Mouse (Mus musculus): ENCODE data around the gene Decr2. TPM values are rescaled to one million over a fixed set of nuclear protein-coding genes. Genes with fewer than 3 reads are reported as not detected.

The Decr2 gene
- total RNA-seq (2014; rRNA removed) (38.0 and 41.1 TPM in 2 replicates), polyA plus RNA-seq (2015; fragmentation: Nextera tagmentation; extraction: Ambion mirVana) (42.3 and 44.4 TPM in 2 replicates)

- H3K4me1 ChIP-seq (ENCODE audit: insufficient read depth, low read length): no peaks in the 10 kb centered on the region; the same call in 1 of the 2 replicates
- peak within 1 kb of the TSS; percentile 68 for H3K9ac ChIP-seq (replicated peaks; ENCODE audit: low read length, poor library complexity, severe bottlenecking)
- no peaks in the 10 kb centered on the region for H3K36me3 ChIP-seq (ENCODE audit: insufficient read depth, low read length)
- H3K4me2 ChIP-seq (ENCODE audit: low read depth, low read length, poor library complexity, severe bottlenecking): peak within 1 kb of the TSS; percentile 84
- TF ChIP-seq CTCF (IDR thresholded peaks at IDR 0.05): peak; percentile 95
- ATAC-seq (ENCODE audit: low FRiP score): peak; percentile 80
- 2% methylated on average over 32 of the region's 32 CpGs for WGBS
- H3K27me3 ChIP-seq (ENCODE audit: insufficient read depth, low read length): no peaks in the 10 kb centered on the region
- no peaks in the 10 kb centered on the region for H3K9me3 ChIP-seq (ENCODE audit: low read length)
- peak within 1 kb of the TSS; percentile 70 for H3K27ac ChIP-seq (ENCODE audit: low read depth, low read length)
- H3K4me3 ChIP-seq (ENCODE audit: low read depth, low read length): peak within 1 kb of the TSS; percentile 63
- DNase-seq (ENCODE audit: low spot score): peak; percentile 94
Measured at GRCm38 (mm10) chr17:26089905-26090632, at the start of gene Decr2. Gene Decr2, minus strand, starts transcription at chr17:26090337.

DNA sequence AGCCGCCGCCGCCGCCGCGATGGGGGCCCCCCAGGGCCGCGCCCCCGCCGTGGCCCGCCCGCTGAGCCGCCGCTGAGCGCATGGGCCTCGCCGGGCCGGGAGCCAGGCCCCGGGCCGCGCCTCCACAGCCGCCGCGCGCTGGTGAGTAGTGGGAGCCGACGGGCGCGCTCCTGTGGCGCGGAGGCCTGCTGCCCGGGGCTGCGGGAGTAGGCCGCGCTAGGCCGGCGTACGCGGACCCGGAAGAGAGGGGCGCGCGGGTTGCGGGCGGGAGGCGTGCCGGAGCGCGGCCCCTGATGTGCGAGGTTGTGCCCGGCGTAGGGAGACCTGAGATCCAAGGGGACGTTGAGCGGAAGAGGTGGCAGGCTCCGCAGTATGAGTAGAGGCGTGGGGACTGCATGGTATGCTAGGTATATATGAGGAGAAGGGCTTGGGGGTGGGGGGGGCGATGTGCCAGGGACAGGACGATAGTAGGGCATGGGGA lies 48.8 kb upstream of the Decr2 start:
- no peak for TF ChIP-seq CTCF (IDR thresholded peaks at IDR 0.05)
- peak overlapping the region; percentile 91 for H3K9ac ChIP-seq (replicated peaks; ENCODE audit: low read length, poor library complexity, severe bottlenecking)
- WGBS: under 1% methylated on average over 54 of the region's 58 CpGs
- no peaks in the 10 kb centered on the region for H3K9me3 ChIP-seq (ENCODE audit: low read length)
- peak overlapping the region; percentile 80 for H3K4me2 ChIP-seq (ENCODE audit: low read depth, low read length, poor library complexity, severe bottlenecking)
- H3K27me3 ChIP-seq (ENCODE audit: insufficient read depth, low read length): no peaks in the 10 kb centered on the region
- peaks cover 10% of the 10 kb centered on the region; the same call in 1 of the 2 replicates for H3K4me1 ChIP-seq (ENCODE audit: insufficient read depth, low read length)
- DNase-seq (ENCODE audit: low spot score) (peak; percentile 57), ATAC-seq (ENCODE audit: low FRiP score) (peak; percentile 72)
- peak overlapping the region; percentile 89 for H3K27ac ChIP-seq (ENCODE audit: low read depth, low read length)
- peaks cover 6% of the 10 kb centered on the region for H3K36me3 ChIP-seq (ENCODE audit: insufficient read depth, low read length)
- peak overlapping the region; percentile 88 for H3K4me3 ChIP-seq (ENCODE audit: low read depth, low read length)

DNA sequence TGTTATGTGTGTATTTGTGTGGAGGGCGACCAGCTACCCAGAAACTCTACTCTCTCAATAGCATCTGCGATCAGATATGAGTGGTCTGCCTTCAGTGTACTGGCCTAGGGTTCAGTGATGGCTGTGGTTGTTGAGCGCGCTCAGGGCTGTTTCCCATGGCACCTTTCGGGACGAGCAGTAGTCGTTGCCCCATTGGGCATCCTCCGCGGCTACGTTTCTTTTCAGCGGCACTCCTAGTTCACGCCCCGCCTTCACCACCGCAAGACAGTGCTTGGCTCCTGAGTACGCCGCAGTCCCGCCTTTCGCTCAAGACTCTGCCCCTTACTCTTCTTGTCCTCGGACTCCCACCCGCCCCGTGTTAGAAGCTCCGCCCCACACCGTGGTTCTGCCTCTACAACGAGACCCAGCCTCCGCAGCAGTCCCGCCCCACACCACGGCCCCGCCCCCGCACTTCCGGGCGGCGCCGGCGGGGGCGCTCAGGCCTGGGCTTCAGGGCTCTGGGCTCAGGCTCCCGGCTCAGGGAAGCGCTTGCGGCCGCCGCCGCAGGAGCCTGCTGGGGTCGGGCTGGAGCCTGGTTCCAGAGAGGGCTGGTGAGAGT lies 48.2 kb upstream of the Decr2 start, which contains the start of gene Axin1:
Gene Axin1 (plus strand): TSS at position 450 of the 598 bp plus-strand sequence.
- Histone ChIP-seq H3K9me3 (ENCODE audit: low read length) (no peaks in the 10 kb centered on the region), H3K27me3 (ENCODE audit: insufficient read depth, low read length) (no peaks in the 10 kb centered on the region), H3K9ac (replicated peaks; ENCODE audit: low read length, poor library complexity, severe bottlenecking) (peak within 1 kb of the TSS; percentile 91), H3K4me2 (ENCODE audit: low read depth, low read length, poor library complexity, severe bottlenecking) (peak within 1 kb of the TSS; percentile 80), H3K4me1 (ENCODE audit: insufficient read depth, low read length) (peaks cover 10% of the 10 kb centered on the region; the same call in 1 of the 2 replicates), H3K4me3 (ENCODE audit: low read depth, low read length) (peak within 1 kb of the TSS; percentile 88), H3K36me3 (ENCODE audit: insufficient read depth, low read length) (peaks cover 4% of the 10 kb centered on the region), H3K27ac (ENCODE audit: low read depth, low read length) (peak within 1 kb of the TSS; percentile 89)
- ATAC-seq (ENCODE audit: low FRiP score): peak; percentile 96
- peak; percentile 97 for DNase-seq (ENCODE audit: low spot score)
- 1% methylated on average over 39 of the region's 42 CpGs for WGBS
- peak; percentile 72 for TF ChIP-seq CTCF (IDR thresholded peaks at IDR 0.05)

- peak overlapping the region; percentile 80 for H3K4me2 ChIP-seq (ENCODE audit: low read depth, low read length, poor library complexity, severe bottlenecking)
- no peaks in the 10 kb centered on the region for H3K27me3 ChIP-seq (ENCODE audit: insufficient read depth, low read length)
- 76% methylated on average over 2 of the region's 2 CpGs for WGBS
- H3K36me3 ChIP-seq (ENCODE audit: insufficient read depth, low read length): no peaks in the 10 kb centered on the region; the same call in 1 of the 2 replicates
- TF ChIP-seq CTCF (IDR thresholded peaks at IDR 0.05): no peak
- peak overlapping the region; percentile 88 for H3K4me3 ChIP-seq (ENCODE audit: low read depth, low read length)
- ATAC-seq (ENCODE audit: low FRiP score) (no peak), DNase-seq (ENCODE audit: low spot score) (no peak)
- H3K4me1 ChIP-seq (ENCODE audit: insufficient read depth, low read length): peaks cover 11% of the 10 kb centered on the region
- peak overlapping the region; percentile 89; the same call in 1 of the 2 replicates for H3K27ac ChIP-seq (ENCODE audit: low read depth, low read length)
- H3K9ac ChIP-seq (replicated peaks; ENCODE audit: low read length, poor library complexity, severe bottlenecking): 0 out of 2 replicates have a peak overlapping the region, but pooled peaks have one; percentile 24
- no peaks in the 10 kb centered on the region for H3K9me3 ChIP-seq (ENCODE audit: low read length)
Measured at GRCm38 (mm10) chr17:26137751-26138130, 47.6 kb upstream of the Decr2 start.

DNA sequence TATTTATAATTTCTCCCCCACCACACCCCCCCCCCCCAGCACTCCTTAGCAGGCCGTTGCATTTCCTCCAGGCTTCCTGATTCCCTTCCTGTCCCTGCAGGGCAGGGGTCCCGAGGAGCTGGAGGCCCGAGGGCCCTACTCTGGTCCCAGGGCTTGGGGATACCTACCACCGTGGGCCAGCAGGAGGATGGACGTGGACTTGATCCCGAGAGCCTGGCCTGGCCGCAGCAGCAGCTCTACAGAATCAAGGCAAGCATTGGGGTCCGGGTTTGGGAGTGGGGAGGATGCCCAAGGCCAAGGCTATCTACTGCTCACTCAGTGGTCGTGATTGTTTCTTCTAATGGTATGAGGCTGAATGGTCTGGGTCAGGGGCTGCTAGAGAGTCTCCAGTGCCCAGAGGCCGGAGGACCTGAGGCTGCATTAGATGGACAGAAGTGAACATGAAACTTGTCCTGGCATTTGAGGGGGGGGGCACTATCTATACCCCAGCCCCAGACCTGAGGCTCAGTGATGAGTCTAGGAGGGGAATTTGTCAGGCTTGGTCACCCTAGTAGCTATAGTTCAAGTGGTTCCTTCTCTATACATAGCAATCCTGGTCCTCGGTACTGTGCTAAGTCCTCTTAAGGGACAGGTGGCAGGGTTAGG lies 47.1 kb upstream of the Decr2 start:
- no peak for DNase-seq (ENCODE audit: low spot score)
- no peak for TF ChIP-seq CTCF (IDR thresholded peaks at IDR 0.05)
- Histone ChIP-seq H3K4me2 (ENCODE audit: low read depth, low read length, poor library complexity, severe bottlenecking) (no peak overlapping the region), H3K27ac (ENCODE audit: low read depth, low read length) (no peak overlapping the region), H3K4me1 (ENCODE audit: insufficient read depth, low read length) (peaks cover 13% of the 10 kb centered on the region), H3K4me3 (ENCODE audit: low read depth, low read length) (no peak overlapping the region), H3K36me3 (ENCODE audit: insufficient read depth, low read length) (no peaks in the 10 kb centered on the region; the same call in 1 of the 2 replicates), H3K9me3 (ENCODE audit: low read length) (no peaks in the 10 kb centered on the region), H3K9ac (replicated peaks; ENCODE audit: low read length, poor library complexity, severe bottlenecking) (peak overlapping the region; percentile 24; the same call in 1 of the 2 replicates), H3K27me3 (ENCODE audit: insufficient read depth, low read length) (no peaks in the 10 kb centered on the region)
- WGBS: 83% methylated on average over 11 of the region's 11 CpGs
- no peak for ATAC-seq (ENCODE audit: low FRiP score)

Measured in midbrain, postnatal 0 days (tissue).